Mouse (Mus musculus) megakaryocyte, embryonic 14.5 days (primary cell): ENCODE results near the gene Pofut1. TPM values are rescaled to one million over a fixed set of nuclear protein-coding genes. Genes with fewer than 3 reads are reported as not detected.

Experiments used
- H3K27me3 ChIP-seq: replicated peaks from 2 replicates; pipeline ENCODE3; 2012; ENCODE audit warnings: inconsistent platforms
- H3K36me3 ChIP-seq: replicated peaks from 2 replicates; pipeline ENCODE3; 2012; ENCODE audit warnings: low read length, inconsistent platforms, mixed read lengths
- H3K4me1 ChIP-seq: 2 replicates; pipeline ENCODE4 v1.6.1; 2012; ENCODE audit warnings: inconsistent platforms
- H3K4me3 ChIP-seq: replicated peaks from 2 replicates; pipeline ENCODE3; 2012; ENCODE audit warnings: moderate library complexity, mild to moderate bottlenecking, inconsistent platforms
- H3K9me3 ChIP-seq: 2 replicates; pipeline ENCODE4 v1.6.1; 2012; ENCODE audit warnings: inconsistent platforms
- FLI1 ChIP-seq: IDR thresholded peaks from 2 replicates; pipeline ENCODE4 v1.6.1; 2012; ENCODE audit warnings: low read length, inconsistent platforms, mixed read lengths
- GATA1 ChIP-seq: IDR thresholded peaks from 3 replicates; pipeline ENCODE4 v1.6.1; 2012; ENCODE audit warnings: mixed read lengths, low read length, inconsistent platforms, borderline replicate concordance
- polyA plus RNA-seq: library from polyadenylated mRNA; stranded (reverse); fragments of >175 nt; gene quantifications from 2 replicates; pipeline ENCODE4 v1.2.3, GENCODE M21; 2012; ENCODE audit warnings: low replicate concordance; ENCODE audit not compliant: insufficient read depth

Pofut1 gene
- polyA plus RNA-seq, 1 experiment: 3.0 TPM

DNA sequence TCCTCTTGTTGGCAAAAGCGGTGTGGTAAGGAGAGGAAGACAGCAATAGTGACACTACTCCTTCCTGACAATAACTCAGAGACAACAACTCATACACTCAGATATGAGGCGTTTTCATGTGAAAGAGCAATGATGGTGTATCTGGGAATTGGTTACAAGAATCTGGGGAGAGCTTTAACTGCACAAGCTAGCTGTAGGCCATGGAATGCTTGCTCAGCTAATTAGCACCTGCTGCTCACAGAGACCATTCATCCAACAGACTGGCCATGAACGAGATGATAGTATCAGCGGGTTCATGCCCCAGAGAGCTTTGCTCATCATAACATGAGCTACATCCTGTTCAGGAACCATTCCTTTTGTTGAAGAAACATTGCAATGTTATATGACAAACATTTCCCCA lies 4.1 kb upstream of the Pofut1 start:
- H3K9me3 ChIP-seq: no peaks in the 10 kb centered on the region
- no peak overlapping the region for H3K4me3 ChIP-seq
- H3K36me3 ChIP-seq: peaks cover 60% of the 10 kb centered on the region
- peaks cover 62% of the 10 kb centered on the region for H3K4me1 ChIP-seq
- H3K27me3 ChIP-seq: no peaks in the 10 kb centered on the region
- TF ChIP-seq GATA1 (no peak), FLI1 (no peak)

DNA sequence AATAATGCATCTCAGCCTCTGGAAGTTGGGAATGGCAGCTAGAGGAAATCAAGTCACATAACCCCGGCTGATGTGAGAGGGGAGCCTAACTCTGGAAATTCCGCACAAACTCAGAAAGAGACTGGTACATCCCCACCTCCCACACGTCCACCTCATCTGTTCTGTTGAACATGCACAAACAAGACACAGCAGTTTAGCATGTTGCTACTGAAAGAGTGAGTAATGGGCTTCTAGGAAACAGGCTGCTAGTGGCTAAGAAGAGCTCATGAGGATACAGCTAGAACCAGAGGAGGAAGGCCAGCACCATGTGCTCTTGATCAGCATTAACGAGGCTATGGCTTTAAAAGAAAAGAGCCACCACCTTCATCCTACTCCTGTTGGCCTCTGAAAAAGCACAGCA lies 3.4 kb upstream of the Pofut1 start:
- H3K4me3 ChIP-seq: no peak overlapping the region
- H3K4me1 ChIP-seq: peaks cover 67% of the 10 kb centered on the region

GRCm38 (mm10) chr2:153238406-153238805 lies 2.9 kb upstream of the Pofut1 start:
- no peaks in the 10 kb centered on the region for H3K9me3 ChIP-seq
- H3K4me1 ChIP-seq: peaks cover 72% of the 10 kb centered on the region
- no peak overlapping the region for H3K4me3 ChIP-seq
- TF ChIP-seq FLI1: no peak
- TF ChIP-seq GATA1: no peak
- H3K27me3 ChIP-seq: no peaks in the 10 kb centered on the region
- H3K36me3 ChIP-seq: peaks cover 54% of the 10 kb centered on the region

More for the DNA sequence above, 3.4 kb upstream of the Pofut1 start:
- TF ChIP-seq FLI1 (no peak), GATA1 (no peak)
- Histone ChIP-seq H3K27me3 (no peaks in the 10 kb centered on the region), H3K9me3 (no peaks in the 10 kb centered on the region), H3K36me3 (peaks cover 54% of the 10 kb centered on the region)

DNA sequence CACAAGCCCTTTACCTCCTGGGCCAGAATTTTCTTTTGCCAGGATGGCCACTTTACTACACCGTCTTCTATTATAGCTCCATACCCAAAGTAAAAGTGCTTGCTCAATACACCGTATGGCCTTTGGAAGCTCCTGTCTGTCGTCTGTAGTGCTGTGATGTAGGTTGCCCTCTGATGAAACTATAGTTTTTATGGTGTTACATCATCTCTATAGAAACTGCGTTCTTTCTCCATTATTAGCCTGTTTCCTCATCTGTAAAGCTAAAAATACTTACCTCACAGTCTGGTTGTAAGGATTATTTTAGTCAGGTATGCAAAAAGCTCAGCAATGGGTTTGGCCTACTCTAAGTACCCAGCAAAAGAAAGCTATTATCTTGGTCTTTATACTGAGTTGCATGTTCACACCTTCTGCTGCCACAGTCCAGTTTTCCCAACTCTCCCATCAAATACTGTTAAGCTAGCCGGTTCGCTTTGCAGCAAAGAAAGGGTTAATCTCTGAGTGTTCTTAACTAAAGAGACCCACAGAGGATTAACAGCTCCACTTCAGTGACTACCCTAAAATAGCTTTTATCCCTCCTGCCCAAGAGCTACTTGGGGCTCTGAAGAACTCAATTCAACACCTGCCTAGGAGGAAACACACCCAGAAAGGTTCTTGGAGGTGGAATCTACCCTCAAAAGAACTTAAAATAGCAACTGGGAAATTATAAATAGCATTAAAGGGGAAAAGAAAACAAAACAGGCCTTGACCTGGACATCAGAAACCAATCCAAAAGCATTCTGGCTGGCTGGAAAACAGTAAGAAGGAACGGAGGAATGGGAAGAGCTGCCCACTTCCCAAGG lies 2.1 kb upstream of the Pofut1 start:
- Histone ChIP-seq H3K36me3 (peaks cover 52% of the 10 kb centered on the region), H3K9me3 (no peaks in the 10 kb centered on the region), H3K4me3 (peak overlapping the region; percentile 97), H3K27me3 (no peaks in the 10 kb centered on the region), H3K4me1 (peaks cover 74% of the 10 kb centered on the region)
- TF ChIP-seq FLI1 (no peak), GATA1 (no peak)

- Histone ChIP-seq H3K4me1 (peaks cover 76% of the 10 kb centered on the region), H3K9me3 (no peaks in the 10 kb centered on the region), H3K36me3 (peaks cover 52% of the 10 kb centered on the region), H3K4me3 (peak overlapping the region; percentile 97), H3K27me3 (no peaks in the 10 kb centered on the region)
- TF ChIP-seq GATA1 (no peak), FLI1 (no peak)
Observed at GRCm38 (mm10) chr2:153239860-153240480, 1.4 kb upstream of the Pofut1 start.

- peak overlapping the region; percentile 97 for H3K4me3 ChIP-seq
- peaks cover 51% of the 10 kb centered on the region for H3K36me3 ChIP-seq
- peaks cover 81% of the 10 kb centered on the region for H3K4me1 ChIP-seq
- no peak for TF ChIP-seq GATA1
- no peak for TF ChIP-seq FLI1
- H3K9me3 ChIP-seq: no peaks in the 10 kb centered on the region
- no peaks in the 10 kb centered on the region for H3K27me3 ChIP-seq
Observed at GRCm38 (mm10) chr2:153240701-153241235, 565 bp upstream of the Pofut1 start.

GRCm38 (mm10) chr2:153242156-153242555 lies 823 bp downstream of the Pofut1 start:
- TF ChIP-seq FLI1: no peak
- TF ChIP-seq GATA1: no peak
- peaks cover 42% of the 10 kb centered on the region for H3K36me3 ChIP-seq
- peaks cover 71% of the 10 kb centered on the region for H3K4me1 ChIP-seq
- no peaks in the 10 kb centered on the region for H3K9me3 ChIP-seq
- H3K27me3 ChIP-seq: no peaks in the 10 kb centered on the region
- peak overlapping the region; percentile 97 for H3K4me3 ChIP-seq

- Histone ChIP-seq H3K9me3 (no peaks in the 10 kb centered on the region), H3K36me3 (peaks cover 75% of the 10 kb centered on the region), H3K27me3 (no peaks in the 10 kb centered on the region), H3K4me3 (no peak overlapping the region), H3K4me1 (peaks cover 14% of the 10 kb centered on the region)
- TF ChIP-seq GATA1 (no peak), FLI1 (no peak)
Observed at GRCm38 (mm10) chr2:153249751-153250150, 8.4 kb downstream of the Pofut1 start.

DNA sequence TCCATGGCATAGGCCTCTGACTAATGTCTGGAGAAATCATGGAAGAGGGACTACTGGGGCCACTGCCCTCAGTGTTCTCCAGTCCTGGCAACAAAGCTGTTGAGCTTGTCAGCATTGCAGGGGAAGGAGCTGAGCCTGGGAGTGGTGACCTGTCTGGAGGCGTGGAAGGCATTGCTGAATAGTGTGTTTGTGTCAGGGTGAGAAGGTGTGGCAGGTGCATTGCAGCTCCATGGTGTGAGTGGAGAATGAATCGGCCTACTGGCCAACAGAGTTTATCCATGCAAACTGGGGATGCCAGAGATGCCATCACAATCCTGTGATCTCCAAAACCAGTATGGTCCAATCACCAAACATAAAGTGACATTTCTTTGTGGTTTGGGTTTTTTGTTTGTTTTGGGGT lies 15.3 kb downstream of the Pofut1 start:
- TF ChIP-seq FLI1 (no peak), GATA1 (no peak)
- H3K9me3 ChIP-seq: no peaks in the 10 kb centered on the region
- no peak overlapping the region for H3K4me3 ChIP-seq
- H3K27me3 ChIP-seq: no peaks in the 10 kb centered on the region
- peaks cover 21% of the 10 kb centered on the region for H3K4me1 ChIP-seq
- H3K36me3 ChIP-seq: peaks cover 78% of the 10 kb centered on the region
